Mouse (Mus musculus) heart, embryonic 11.5 days (tissue): ENCODE data around the gene Asic5. TPM values are rescaled to one million over a fixed set of nuclear protein-coding genes. Genes with fewer than 3 reads are reported as not detected.

Experiments
- ATAC-seq: fragments of 200-750 bp; cut with Nextera tagmentation; replicated peaks from 2 replicates; pipeline ENCODE4 v1.8.0; 2017; ENCODE audit warnings: moderate library complexity; ENCODE audit not compliant: insufficient number of reproducible peaks, low FRiP score, low TSS enrichment
- H3K27ac ChIP-seq: fragments of 300-500 bp; sonication (generic); 2 replicates; pipeline ENCODE4 v1.5.1; 2014; ENCODE audit warnings: mild to moderate bottlenecking, low read depth, low read length
- H3K27me3 ChIP-seq: fragments of 300-500 bp; sonication (generic); 2 replicates; pipeline ENCODE4 v1.6.1; 2014; ENCODE audit warnings: mild to moderate bottlenecking, low read length, mixed read lengths; ENCODE audit not compliant: control insufficient read depth, insufficient read depth
- H3K36me3 ChIP-seq: fragments of 300-500 bp; sonication (generic); 2 replicates; pipeline ENCODE4 v1.6.1; 2014; ENCODE audit warnings: mild to moderate bottlenecking, low read length, moderate library complexity, mixed read lengths; ENCODE audit not compliant: control insufficient read depth, insufficient read depth
- H3K4me1 ChIP-seq: fragments of 300-500 bp; sonication (generic); 2 replicates; pipeline ENCODE4 v1.6.1; 2014; ENCODE audit warnings: low read length; ENCODE audit not compliant: control insufficient read depth, insufficient read depth
- H3K4me2 ChIP-seq: fragments of 300-500 bp; sonication (generic); 2 replicates; pipeline ENCODE4 v1.6.1; 2014; ENCODE audit warnings: mild to moderate bottlenecking, moderate library complexity
- H3K4me3 ChIP-seq: fragments of 300-500 bp; sonication (generic); 2 replicates; pipeline ENCODE4 v1.5.1; 2014; ENCODE audit warnings: low read depth, low read length
- H3K9ac ChIP-seq: fragments of 300-500 bp; sonication (generic); 2 replicates; pipeline ENCODE4 v1.6.1; 2014; ENCODE audit warnings: mild to moderate bottlenecking, low read depth, low read length, moderate library complexity
- H3K9me3 ChIP-seq: fragments of 300-500 bp; sonication (generic); replicated peaks from 2 replicates; pipeline ENCODE4 v1.6.1; 2016; ENCODE audit warnings: low read length; ENCODE audit not compliant: control insufficient read depth
- WGBS: fragments of 180-500 bp; shearing (Covaris S2); extraction: QIAGEN DNeasy Blood & Tissue Kit; methylation state at CpG from one replicate; pipeline ENCODE4 v1.1.7; 2014; ENCODE audit not compliant: insufficient replicate concordance; 5-methylcytosine and 5-hydroxymethylcytosine counted together
- polyA plus RNA-seq: library from polyadenylated mRNA; unstranded; fragments of >200 nt; fragmentation: Nextera tagmentation; extraction: Ambion mirVana; gene quantifications from 2 replicates; pipeline ENCODE4 v1.2.1, GENCODE M21; 2014

The Asic5 gene
- polyA plus RNA-seq, 1 experiment from 2014 or later: not detected

GRCm38 (mm10) chr3:81961336-81961735, 20.8 kb upstream of the Asic5 start:
- Histone ChIP-seq H3K4me3 (no peak overlapping the region), H3K36me3 (no peaks in the 10 kb centered on the region), H3K27ac (no peak overlapping the region), H3K9me3 (no peaks in the 10 kb centered on the region), H3K4me2 (no peak overlapping the region), H3K4me1 (no peaks in the 10 kb centered on the region), H3K9ac (no peak overlapping the region), H3K27me3 (no peaks in the 10 kb centered on the region)
- no peak for ATAC-seq
- 65% methylated on average over 5 of the region's 5 CpGs for WGBS

- Histone ChIP-seq H3K4me1 (no peaks in the 10 kb centered on the region), H3K27me3 (no peaks in the 10 kb centered on the region), H3K36me3 (no peaks in the 10 kb centered on the region), H3K9me3 (no peaks in the 10 kb centered on the region), H3K4me2 (no peak overlapping the region), H3K9ac (no peak overlapping the region), H3K27ac (no peak overlapping the region), H3K4me3 (no peak overlapping the region)
- WGBS: 79% methylated on average over 5 of the region's 5 CpGs
- ATAC-seq: no peak
Observed at GRCm38 (mm10) chr3:81963768-81964167, 18.3 kb upstream of the Asic5 start.

GRCm38 (mm10) chr3:81964596-81964995, 17.5 kb upstream of the Asic5 start:
- Histone ChIP-seq H3K9me3 (no peaks in the 10 kb centered on the region), H3K9ac (no peak overlapping the region), H3K4me1 (no peaks in the 10 kb centered on the region), H3K4me2 (no peak overlapping the region), H3K27me3 (no peaks in the 10 kb centered on the region), H3K36me3 (no peaks in the 10 kb centered on the region), H3K27ac (no peak overlapping the region), H3K4me3 (no peak overlapping the region)
- ATAC-seq: no peak
- WGBS: 69% methylated on average over 3 of the region's 3 CpGs

GRCm38 (mm10) chr3:81975607-81976006, 6.5 kb upstream of the Asic5 start:
- H3K36me3 ChIP-seq: no peaks in the 10 kb centered on the region
- H3K4me2 ChIP-seq: no peak overlapping the region
- no peak overlapping the region for H3K4me3 ChIP-seq
- no peaks in the 10 kb centered on the region for H3K9me3 ChIP-seq
- no peak overlapping the region for H3K27ac ChIP-seq
- H3K27me3 ChIP-seq: no peaks in the 10 kb centered on the region
- H3K9ac ChIP-seq: no peak overlapping the region
- ATAC-seq: no peak
- WGBS: 44% methylated on average over 4 of the region's 4 CpGs
- peaks cover 5% of the 10 kb centered on the region; the same call in 1 of the 2 replicates for H3K4me1 ChIP-seq

- H3K4me3 ChIP-seq: no peak within 1 kb of the TSS
- H3K36me3 ChIP-seq: no peaks in the 10 kb centered on the region
- no peak for ATAC-seq
- no peak within 1 kb of the TSS for H3K4me2 ChIP-seq
- H3K27ac ChIP-seq: no peak within 1 kb of the TSS
- no peak within 1 kb of the TSS for H3K9ac ChIP-seq
- no peaks in the 10 kb centered on the region for H3K27me3 ChIP-seq
- H3K9me3 ChIP-seq: no peaks in the 10 kb centered on the region
- H3K4me1 ChIP-seq: peaks cover 5% of the 10 kb centered on the region; the same call in 1 of the 2 replicates
Observed at GRCm38 (mm10) chr3:81976102-81976501, 6.0 kb upstream of the Asic5 start, which contains the start of gene Tdo2. Gene Tdo2, minus strand, starts transcription at chr3:81976202.

GRCm38 (mm10) chr3:81981576-81981975, 514 bp upstream of the Asic5 start:
- peaks cover 4% of the 10 kb centered on the region; the same call in 1 of the 2 replicates for H3K4me1 ChIP-seq
- no peak overlapping the region for H3K4me3 ChIP-seq
- H3K27me3 ChIP-seq: no peaks in the 10 kb centered on the region
- H3K36me3 ChIP-seq: no peaks in the 10 kb centered on the region
- no peak overlapping the region for H3K9ac ChIP-seq
- WGBS: 84% methylated on average over 5 of the region's 5 CpGs
- no peak overlapping the region for H3K27ac ChIP-seq
- no peaks in the 10 kb centered on the region for H3K9me3 ChIP-seq
- ATAC-seq: no peak
- no peak overlapping the region for H3K4me2 ChIP-seq

- Histone ChIP-seq H3K4me2 (no peak overlapping the region), H3K36me3 (no peaks in the 10 kb centered on the region), H3K9ac (no peak overlapping the region), H3K4me1 (peaks cover 4% of the 10 kb centered on the region; the same call in 1 of the 2 replicates), H3K9me3 (no peaks in the 10 kb centered on the region), H3K27ac (no peak overlapping the region), H3K4me3 (no peak overlapping the region), H3K27me3 (no peaks in the 10 kb centered on the region)
- no peak for ATAC-seq
- WGBS: 76% methylated on average over 8 of the region's 8 CpGs
Observed at GRCm38 (mm10) chr3:81983120-81983895, 1.2 kb downstream of the Asic5 start.

GRCm38 (mm10) chr3:81985100-81985499, 3.0 kb downstream of the Asic5 start:
- Histone ChIP-seq H3K27ac (no peak overlapping the region), H3K9me3 (no peaks in the 10 kb centered on the region), H3K4me3 (no peak overlapping the region), H3K9ac (no peak overlapping the region), H3K36me3 (no peaks in the 10 kb centered on the region), H3K27me3 (no peaks in the 10 kb centered on the region), H3K4me2 (no peak overlapping the region), H3K4me1 (peaks cover 13% of the 10 kb centered on the region)
- ATAC-seq: no peak
- WGBS: 73% methylated on average over 1 of the region's 1 CpGs

- no peaks in the 10 kb centered on the region for H3K9me3 ChIP-seq
- H3K27ac ChIP-seq: no peak overlapping the region
- peaks cover 13% of the 10 kb centered on the region for H3K4me1 ChIP-seq
- H3K9ac ChIP-seq: no peak overlapping the region
- no peak for ATAC-seq
- no peaks in the 10 kb centered on the region for H3K27me3 ChIP-seq
- no peak overlapping the region for H3K4me2 ChIP-seq
- 89% methylated on average over 2 of the region's 2 CpGs for WGBS
- H3K36me3 ChIP-seq: no peaks in the 10 kb centered on the region
- no peak overlapping the region for H3K4me3 ChIP-seq
Observed at GRCm38 (mm10) chr3:81986103-81986502, 4.0 kb downstream of the Asic5 start.
